Mouse (Mus musculus) lung, adult 2 months (tissue): ENCODE measurements around the gene Tnp2. TPM values are rescaled to one million over a fixed set of nuclear protein-coding genes. Genes with fewer than 3 reads are reported as not detected.

Experiments
- DNase-seq: peaks from one replicate; pipeline ENCODE4 v3.0.0; 2022
- H3K4me1 ChIP-seq: fragments of 200-500 bp; 2 replicates; pipeline ENCODE4 v1.6.1; 2011; ENCODE audit warnings: low read length; ENCODE audit not compliant: control insufficient read depth, insufficient read depth
- H3K4me3 ChIP-seq: fragments of 200-500 bp; replicated peaks from 2 replicates; pipeline ENCODE3; 2011; ENCODE audit warnings: low read depth, mild to moderate bottlenecking, control low read depth, low read length; ENCODE audit errors: extremely low read depth
- CTCF ChIP-seq: fragments of 200-500 bp; IDR thresholded peaks from 2 replicates; pipeline ENCODE4 v1.5.1; 2011; ENCODE audit warnings: mild to moderate bottlenecking, low read length, control low read depth; ENCODE audit not compliant: insufficient read depth
- POLR2A ChIP-seq: fragments of 200-500 bp; IDR thresholded peaks from 2 replicates; pipeline ENCODE4 v1.6.1; 2011; ENCODE audit warnings: low read depth, mild to moderate bottlenecking, control low read depth, low read length, borderline replicate concordance; ENCODE audit errors: extremely low read depth
- WGBS: fragments of 180-500 bp; shearing (Covaris S2); methylation state at CpG from one replicate; pipeline ENCODE4 v1.1.7; 2018; 5-methylcytosine and 5-hydroxymethylcytosine counted together
- polyA plus RNA-seq: library from polyadenylated mRNA; depleted of rRNA; stranded (reverse); fragments of >200 nt; gene quantifications from 2 replicates; pipeline ENCODE4 v1.2.3, GENCODE M21; 2012

Tnp2 gene
- polyA plus RNA-seq, 1 experiment, result 0.82 TPM

- TF ChIP-seq CTCF (no peak), POLR2A (no peak)
- 88% methylated on average over 8 of the region's 8 CpGs for WGBS
- Histone ChIP-seq H3K4me1 (0 out of 2 replicates have a peak, but pooled peaks cover 3% of the 10 kb centered on the region), H3K4me3 (no peak overlapping the region)
- no peak for DNase-seq
Observed at GRCm38 (mm10) chr16:10773543-10773942, 14.9 kb downstream of the Tnp2 start.

DNA sequence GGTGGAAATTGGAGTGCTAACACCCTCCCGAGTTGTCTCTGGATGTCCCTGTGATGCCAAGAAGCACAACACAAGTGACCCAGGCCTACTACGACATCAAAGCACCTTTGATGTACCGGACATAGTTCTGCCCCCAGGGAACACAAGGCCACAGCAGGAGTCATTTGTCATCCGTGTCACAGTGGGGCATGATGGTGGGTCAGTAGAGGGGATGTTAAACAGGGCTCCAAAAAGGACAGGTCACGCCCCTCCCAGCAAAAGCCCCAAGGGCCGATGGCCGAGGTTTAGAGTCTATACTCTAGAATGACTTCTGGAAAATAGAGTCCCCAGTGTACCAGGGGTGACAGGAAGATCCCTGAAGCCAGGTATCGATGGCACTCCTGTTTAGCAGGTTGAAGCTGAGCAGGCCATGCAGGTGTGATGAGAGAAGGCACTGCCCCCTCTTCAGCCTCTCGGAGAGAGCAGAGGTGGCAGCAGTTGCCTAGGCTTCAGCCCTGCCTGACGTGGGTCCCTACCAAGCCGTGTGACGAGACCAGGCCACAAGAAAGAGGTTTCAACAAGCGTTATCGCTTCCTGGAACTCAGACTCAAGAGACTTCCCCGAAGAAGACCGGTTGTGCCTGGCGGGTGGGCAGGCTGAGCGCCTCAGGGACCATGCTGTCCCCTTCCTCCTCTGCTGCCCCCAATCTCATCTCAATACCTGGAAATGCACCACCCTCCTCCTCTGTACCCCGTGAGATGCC lies 16.5 kb downstream of the Tnp2 start:
- TF ChIP-seq POLR2A (no peak), CTCF (no peak)
- no peak overlapping the region for H3K4me3 ChIP-seq
- 65% methylated on average over 19 of the region's 19 CpGs for WGBS
- DNase-seq, result no peak
- 0 out of 2 replicates have a peak, but pooled peaks cover 3% of the 10 kb centered on the region for H3K4me1 ChIP-seq

DNA sequence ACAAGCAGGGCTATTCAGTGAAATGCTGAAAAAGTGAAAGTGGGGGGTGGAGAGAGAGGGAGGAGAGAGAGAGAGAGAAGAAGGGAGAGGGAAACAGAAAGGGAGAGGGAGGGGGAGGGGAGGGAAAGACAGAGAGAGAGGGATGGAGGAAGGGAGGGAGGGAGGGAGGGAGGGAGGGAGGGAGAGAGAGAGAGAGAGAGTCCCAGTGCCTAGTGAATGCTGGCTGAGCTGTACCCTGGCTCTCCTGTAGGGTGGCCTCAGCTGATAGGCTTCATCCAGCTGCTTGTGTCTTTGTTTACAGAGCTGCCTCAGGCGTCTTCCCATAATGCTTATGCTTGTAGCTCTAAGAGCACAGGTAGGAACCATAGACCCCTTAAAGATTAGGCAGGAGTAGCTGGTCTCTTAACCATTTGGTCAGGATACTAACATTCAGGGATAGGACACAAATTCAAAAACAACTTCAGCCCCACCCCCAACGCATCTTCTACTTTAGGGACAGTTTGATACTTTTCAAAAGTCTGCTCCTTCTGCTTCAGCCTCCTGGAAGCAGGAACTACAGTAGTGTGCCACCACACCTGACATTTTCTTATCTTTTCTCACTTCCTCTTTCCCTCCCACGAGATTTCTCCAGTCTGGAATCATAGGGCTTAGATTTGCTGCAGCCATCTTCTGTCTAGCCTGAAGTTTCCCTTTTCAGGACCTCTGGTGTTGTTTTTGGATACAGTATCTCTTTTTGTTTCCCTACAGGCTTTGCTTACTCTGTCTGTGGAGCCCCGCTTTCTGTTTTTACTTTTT lies 17.7 kb downstream of the Tnp2 start:
- 53% methylated on average over 4 of the region's 4 CpGs for WGBS
- 0 out of 2 replicates have a peak, but pooled peaks have one; percentile 11 for TF ChIP-seq CTCF
- no peak for TF ChIP-seq POLR2A
- no peak for DNase-seq
- no peak overlapping the region for H3K4me3 ChIP-seq
- 0 out of 2 replicates have a peak, but pooled peaks cover 3% of the 10 kb centered on the region for H3K4me1 ChIP-seq

DNA sequence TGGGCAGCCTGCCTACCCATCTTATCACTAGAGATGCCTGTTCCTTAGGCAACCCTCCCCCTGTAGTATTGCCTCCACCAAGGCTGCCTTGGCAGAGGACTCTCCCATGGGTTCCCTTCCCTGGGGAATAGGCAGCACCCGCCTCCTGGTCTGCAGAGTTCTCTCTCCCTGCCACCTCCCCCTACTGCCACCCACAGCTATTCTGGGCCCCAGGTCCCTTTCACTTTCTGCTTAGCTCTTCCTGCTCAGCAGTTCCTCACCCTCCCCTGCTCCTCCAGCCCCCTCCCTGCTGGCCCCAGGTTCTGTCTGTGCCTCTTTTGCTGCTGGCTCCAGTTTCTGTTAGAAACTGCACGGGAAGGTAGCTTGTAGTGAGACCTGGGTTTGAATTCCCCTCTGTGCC lies 18.8 kb downstream of the Tnp2 start:
- WGBS, result 42% methylated on average over 2 of the region's 2 CpGs
- no peak for DNase-seq
- Histone ChIP-seq H3K4me1 (0 out of 2 replicates have a peak, but pooled peaks cover 3% of the 10 kb centered on the region), H3K4me3 (no peak overlapping the region)
- TF ChIP-seq POLR2A, result no peak
- no peak for TF ChIP-seq CTCF

DNA sequence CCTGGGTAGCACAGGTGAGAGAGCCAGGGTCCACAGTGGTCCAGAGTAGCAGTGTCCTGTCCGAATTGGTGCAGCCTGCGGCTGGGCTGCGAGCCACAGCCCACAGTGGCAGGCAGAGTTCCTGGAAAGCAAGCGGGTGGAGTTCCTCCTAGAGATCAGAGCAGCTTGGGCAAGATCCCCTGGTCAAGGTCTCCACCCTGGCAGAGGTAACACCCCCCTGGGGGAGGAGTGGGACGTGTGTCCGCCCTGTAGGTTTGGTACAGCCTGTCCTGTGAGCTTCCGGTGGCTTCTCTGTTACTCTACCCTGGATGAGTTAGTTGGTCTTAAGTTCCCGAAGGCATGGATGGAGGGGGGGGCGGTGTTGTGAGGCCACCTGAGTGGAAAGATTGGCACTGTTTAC lies 19.6 kb downstream of the Tnp2 start:
- Histone ChIP-seq H3K4me1 (0 out of 2 replicates have a peak, but pooled peaks cover 3% of the 10 kb centered on the region), H3K4me3 (no peak overlapping the region)
- no peak for TF ChIP-seq CTCF
- WGBS, result 50% methylated on average over 9 of the region's 9 CpGs
- DNase-seq, result no peak

- peak; percentile 69 for TF ChIP-seq CTCF
- no peak for TF ChIP-seq POLR2A
- 43% methylated on average over 4 of the region's 4 CpGs for WGBS
- DNase-seq, result peak; percentile 64
- 0 out of 2 replicates have a peak, but pooled peaks cover 3% of the 10 kb centered on the region for H3K4me1 ChIP-seq
- no peak overlapping the region for H3K4me3 ChIP-seq
Observed at GRCm38 (mm10) chr16:10767158-10767557, 21.3 kb downstream of the Tnp2 start.

GRCm38 (mm10) chr16:10764323-10764722 lies 24.1 kb downstream of the Tnp2 start:
- Histone ChIP-seq H3K4me3 (no peak overlapping the region), H3K4me1 (no peaks in the 10 kb centered on the region)
- no peak for DNase-seq
- TF ChIP-seq CTCF (no peak), POLR2A (no peak)
- 27% methylated on average over 2 of the region's 2 CpGs for WGBS

- H3K4me1 ChIP-seq, result no peaks in the 10 kb centered on the region
- no peak overlapping the region for H3K4me3 ChIP-seq
- TF ChIP-seq POLR2A, result no peak
- TF ChIP-seq CTCF, result no peak
- DNase-seq, result no peak
- WGBS, result 54% methylated on average over 6 of the region's 6 CpGs
Observed at GRCm38 (mm10) chr16:10763540-10764264, 24.8 kb downstream of the Tnp2 start.

GRCm38 (mm10) chr16:10762569-10763180 lies 25.8 kb downstream of the Tnp2 start:
- no peak for TF ChIP-seq POLR2A
- TF ChIP-seq CTCF, result no peak

More at GRCm38 (mm10) chr16:10762569-10763180, 25.8 kb downstream of the Tnp2 start:
- Histone ChIP-seq H3K4me1 (no peaks in the 10 kb centered on the region), H3K4me3 (no peak overlapping the region)
- 72% methylated on average over 5 of the region's 5 CpGs for WGBS
- DNase-seq, result no peak
